Mouse (Mus musculus) right cerebral cortex, adult 2 months (tissue): ENCODE data around the gene Setd7.
"Not testable (repeated sequence)": the region's sequence is repeated elsewhere in the genome, so short reads cannot be mapped to it uniquely, and the experiment has no call there.

Experiments
- DNase-seq, 2 experiments: peaks; one replicate each; pipeline ENCODE4 v3.0.0; 2021 to 2022; ENCODE audit warnings: low spot score in 2 of 2

Gene Setd7

DNA sequence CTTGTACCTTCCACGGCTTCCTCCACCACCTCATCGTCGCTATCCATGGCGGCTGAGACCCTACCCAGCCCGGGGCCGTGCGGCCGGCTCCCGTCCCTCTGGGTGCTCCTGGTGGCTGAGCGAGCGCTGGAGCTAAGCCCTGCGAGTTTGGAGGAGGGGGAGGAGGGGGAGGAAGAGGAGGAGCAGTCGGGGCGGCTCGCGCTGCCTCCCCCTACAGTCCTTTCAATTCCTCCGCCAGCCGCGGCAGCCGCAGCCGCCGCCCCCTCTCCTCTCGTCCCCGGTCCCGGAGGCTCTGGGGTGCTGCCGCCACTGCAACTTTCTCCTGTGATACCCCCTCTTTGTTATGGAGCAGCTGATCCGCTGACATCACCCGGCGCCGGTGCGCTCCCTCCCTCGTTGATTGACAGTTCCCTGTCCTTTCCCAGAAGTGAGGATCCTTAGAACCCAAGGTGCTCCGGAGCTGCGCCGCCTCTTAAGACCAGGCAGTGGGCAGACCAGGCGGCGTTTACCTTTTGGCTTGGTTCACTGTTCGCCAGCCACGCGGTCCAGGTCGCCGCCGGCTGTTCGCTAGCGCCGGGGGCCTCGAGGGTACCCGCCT lies at the start of gene Setd7:
Gene Setd7, minus strand, starts transcription at position 369 of the 598 bp plus-strand sequence.
- peak; percentile 71 to 79 for DNase-seq

DNA sequence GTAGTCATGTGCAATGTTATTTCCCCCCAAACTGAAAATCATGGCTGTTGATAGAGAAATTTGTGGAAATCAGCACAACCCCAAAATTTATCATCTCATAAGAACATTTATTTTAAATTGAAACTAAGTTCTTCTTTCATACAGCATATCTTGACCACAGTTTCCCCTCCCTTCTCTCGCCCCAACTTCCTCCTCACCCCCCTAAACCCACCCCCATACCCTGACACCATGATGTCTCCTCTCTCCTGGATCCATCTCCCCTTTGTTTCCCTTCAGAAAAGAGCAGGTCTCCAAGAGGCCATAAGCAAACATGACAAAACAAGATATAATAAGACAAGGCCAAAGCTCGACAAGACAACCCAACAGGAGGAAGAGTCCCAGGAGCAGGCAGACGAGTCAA lies 43.8 kb upstream of the Setd7 start:
- DNase-seq: no peak

- peak; percentile 80 to 83 for DNase-seq
These were observed 43.1 kb upstream of the Setd7 start for GRCm38 (mm10) chr3:51603705-51604291.

DNA sequence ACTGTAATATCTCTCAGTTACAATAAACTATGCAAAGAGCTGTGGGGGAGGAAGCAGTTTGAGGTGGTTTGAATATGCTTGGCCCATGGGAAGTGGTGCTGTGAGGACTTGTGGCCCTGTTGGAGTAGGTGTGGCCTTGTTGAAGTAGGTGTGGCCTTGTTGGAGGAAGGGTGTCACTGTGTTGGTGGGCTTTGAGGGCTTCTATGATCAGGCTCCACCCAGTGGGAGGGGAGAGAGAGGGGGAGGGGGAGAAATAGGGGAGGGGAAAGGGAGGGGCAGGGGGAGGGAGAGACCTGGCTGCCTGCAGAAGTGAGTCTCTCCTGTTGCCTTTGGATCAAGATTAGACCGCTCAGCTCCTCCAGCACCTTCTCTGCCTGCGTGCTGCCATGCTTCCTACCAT lies 40.8 kb upstream of the Setd7 start:
- DNase-seq: no peak

DNA sequence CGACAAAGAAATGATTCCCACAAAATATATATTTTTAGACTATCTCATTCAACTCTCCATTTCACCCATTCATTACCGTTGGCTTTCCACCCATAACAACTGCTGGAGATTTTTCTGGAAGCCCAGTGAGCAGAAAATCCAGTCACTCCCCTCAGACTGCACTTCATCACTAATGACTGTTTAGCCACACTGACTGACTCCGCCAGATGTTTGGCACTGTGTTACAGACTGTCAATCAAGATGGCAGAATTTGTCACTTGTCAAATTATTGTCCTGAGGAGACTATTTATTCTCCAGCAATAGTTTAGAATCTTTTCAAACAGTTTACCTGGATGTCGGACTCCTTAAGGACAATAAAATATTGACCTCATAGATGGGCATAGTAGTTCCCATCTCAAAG lies 40.0 kb upstream of the Setd7 start:
- DNase-seq: no peak

DNA sequence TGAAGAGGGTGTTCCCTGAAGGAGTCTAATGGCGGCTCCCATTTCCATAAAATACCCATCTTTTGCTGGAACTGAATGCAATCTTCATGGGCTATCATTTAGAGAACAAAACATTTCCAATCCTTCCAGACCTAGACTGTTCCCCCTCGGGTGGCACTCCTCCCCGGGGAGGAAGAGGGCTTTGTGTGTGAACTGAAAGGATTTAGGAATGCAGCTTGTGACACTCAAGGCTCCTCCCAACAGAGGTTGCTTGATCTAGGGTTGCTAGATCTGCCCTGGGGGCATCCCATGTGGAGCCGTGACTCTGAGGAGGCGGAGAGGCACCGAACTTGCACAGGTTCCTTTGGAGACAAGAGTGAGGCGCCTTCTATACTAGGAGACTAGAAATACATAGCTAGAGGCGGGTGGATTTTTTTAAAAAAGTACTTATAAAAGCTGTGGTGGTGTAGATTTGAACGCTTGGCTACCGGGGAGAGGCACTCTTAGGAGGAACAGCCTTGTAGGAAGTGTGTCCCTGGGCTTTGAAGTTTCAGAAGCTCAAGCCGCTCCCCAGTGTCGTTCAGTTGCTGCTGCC lies 38.5 kb upstream of the Setd7 start:
- DNase-seq: no peak

- no peak for DNase-seq
These were observed 35.9 kb upstream of the Setd7 start for GRCm38 (mm10) chr3:51596538-51596937.

DNA sequence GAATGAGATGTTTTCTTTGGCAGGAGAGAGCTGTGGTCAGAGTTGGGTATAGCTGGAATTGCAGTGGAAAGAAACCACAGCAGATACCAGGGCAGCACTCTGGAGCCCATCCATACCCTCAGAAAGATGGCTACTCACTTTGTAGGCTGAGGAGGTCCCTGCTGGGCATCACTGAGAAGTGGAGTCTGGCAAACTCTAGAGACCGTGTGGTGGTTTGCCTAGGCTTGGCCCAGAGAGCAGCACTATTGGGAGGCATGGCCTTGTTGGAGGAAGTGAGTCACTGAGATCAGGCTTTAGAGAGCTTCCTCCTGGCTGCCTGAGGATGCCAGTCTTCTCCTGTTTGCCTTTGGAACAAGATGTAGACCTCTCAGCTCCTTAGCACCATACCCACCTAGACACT lies 32.8 kb upstream of the Setd7 start:
- DNase-seq: no peak

DNA sequence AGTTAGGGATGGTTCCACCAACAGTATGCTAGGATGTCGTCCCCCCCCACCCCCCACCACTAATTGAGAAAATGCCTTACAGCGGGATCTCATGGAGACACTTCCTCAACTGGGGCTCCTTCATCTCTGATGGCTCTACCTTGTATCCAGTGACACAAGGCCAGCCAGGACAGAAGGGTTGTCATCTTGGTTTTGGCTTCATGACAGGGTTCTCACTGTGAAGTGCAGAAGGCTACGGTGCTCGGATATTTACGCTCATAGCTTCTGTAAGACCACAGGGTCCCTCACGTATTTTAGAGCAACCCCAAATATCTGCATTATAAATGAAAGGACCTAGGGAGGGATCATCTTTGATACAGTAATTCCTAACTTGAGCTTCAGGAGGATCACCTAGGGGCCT lies 30.9 kb upstream of the Setd7 start:
- DNase-seq: no peak

- DNase-seq: no peak
These were observed 29.7 kb upstream of the Setd7 start for GRCm38 (mm10) chr3:51590207-51590892.

DNA sequence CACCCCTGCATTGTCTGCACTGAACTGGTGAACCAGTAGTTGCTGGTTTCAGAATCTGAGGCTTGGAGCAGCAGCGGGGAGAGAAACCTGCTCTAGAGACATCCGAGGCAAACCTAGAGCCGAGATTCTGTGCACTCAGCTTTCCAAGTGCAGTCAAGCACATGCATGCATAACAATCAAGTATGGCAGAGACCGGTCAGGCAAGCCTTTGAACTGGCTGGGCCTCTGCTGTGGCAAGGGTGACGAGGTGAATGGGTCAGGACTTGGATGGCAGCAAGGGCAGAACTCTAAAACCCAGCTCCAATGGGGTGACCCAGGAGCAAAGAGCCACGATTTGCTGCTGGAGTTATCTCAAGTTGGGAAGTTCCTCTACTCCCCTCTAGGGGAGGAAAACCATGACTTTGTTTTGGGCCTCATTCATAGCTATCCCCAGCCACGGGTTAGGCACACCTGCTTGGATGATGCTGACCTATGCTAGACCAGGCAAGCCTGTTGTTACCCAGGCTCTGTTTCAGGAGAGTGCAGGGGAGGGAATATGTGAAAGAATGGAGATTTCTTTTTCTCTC lies 27.1 kb upstream of the Setd7 start:
- no peak for DNase-seq

DNA sequence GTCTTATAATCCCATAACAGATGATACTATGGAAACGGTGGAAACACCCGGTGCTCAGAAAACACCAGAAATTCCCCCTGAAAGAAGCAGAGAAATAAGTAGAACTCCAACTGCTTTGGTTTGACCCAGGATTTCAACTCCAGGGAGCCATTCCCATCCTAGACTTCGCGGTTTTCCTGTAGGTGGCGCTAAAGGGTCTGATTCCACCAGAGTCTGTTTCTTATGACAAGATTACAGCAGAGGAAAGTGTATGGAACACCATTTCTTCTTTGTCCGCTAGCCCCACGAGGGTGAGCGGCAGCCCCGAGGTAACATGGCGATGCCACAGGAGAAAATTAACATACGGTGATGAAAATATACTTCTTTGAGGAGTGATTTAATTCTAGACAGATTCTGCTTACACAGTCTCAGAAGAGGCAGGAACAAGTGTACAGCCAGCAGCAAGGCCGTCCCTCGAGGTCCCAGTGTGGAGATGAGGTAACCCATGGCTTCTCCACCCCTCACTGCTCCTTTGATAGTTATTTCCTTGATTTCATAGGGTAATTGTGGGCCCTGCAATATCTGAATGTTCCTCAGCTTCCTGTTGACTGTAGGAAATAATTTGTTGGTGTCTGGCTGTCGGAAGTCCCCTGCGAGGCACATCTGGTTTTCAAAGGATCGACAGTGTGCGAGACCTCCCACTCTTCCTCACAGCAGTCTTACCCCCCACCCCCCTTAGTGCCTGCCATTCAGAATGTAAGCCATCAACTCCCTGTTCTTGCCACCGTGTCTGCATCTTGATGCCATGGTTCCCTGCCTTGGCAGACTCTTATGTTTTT lies 23.1 kb upstream of the Setd7 start:
- peak; percentile 91 to 94 for DNase-seq

DNA sequence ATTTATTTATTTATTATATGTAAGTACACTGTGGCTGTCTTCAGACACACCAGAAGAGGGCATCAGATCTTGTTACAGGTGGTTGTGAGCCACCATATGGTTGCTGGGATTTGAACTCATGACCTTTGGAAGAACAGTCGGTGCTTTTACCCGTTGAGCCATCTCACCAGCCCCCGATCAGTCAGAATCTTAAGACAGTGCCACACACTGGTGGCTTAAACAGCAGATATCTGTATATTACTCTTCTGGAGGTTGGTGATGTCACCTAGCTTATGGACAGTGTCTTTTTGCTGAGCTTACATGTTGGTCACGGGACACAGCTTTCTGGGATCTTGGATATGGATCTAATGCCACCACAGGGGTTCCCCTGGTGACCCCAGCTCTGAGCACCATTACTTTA lies 18.6 kb upstream of the Setd7 start:
- not testable (repeated sequence) for DNase-seq

DNA sequence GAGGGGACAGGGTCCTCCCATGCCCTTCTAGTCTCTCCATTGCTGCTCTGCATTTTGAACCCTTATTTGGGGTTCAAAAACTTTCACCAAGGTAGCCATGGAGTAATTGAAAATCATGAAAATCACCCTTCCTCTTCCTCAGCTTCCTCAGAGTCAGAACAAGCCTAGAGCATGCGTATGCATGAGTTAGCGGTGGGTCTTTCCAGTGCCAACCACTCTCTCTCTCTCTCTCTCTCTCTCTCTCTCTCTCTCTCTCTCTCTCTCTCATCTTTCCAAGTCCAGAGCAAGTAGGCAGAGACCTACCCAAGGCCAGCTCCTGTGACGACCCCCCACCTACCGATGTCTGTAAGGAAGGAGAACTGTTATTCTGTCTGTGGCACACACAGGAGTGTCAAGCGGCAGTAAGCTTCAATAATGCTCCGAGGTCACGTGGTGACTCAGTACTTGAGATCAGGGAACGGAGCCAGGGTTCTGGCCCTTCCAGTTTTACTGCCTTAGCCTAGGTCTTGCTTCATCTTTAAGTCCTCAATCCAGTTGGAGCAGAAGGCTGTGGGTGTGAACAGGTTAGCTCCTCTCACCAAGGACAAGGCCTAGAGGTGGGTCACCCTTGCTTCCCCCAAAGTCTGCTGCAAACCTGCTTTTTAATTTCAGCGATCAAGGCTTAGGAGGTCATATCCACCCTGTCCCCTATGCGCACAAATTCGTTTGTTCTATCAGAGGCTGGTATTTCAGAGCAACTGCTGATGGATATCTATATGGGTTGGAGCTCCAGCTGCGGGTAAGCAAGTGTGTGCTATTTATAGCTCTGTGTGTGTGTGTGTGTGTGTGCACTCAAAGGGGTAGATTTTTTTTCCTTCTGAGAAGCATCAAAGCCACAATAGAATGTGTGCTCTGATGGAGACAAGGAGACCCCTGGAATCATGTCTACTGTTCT lies 17.4 kb upstream of the Setd7 start:
- no peak for DNase-seq

- DNase-seq: no peak
These were observed 16.7 kb upstream of the Setd7 start for GRCm38 (mm10) chr3:51577359-51577758.

- DNase-seq: no peak
These were observed 13.2 kb upstream of the Setd7 start for GRCm38 (mm10) chr3:51573915-51574314.

DNA sequence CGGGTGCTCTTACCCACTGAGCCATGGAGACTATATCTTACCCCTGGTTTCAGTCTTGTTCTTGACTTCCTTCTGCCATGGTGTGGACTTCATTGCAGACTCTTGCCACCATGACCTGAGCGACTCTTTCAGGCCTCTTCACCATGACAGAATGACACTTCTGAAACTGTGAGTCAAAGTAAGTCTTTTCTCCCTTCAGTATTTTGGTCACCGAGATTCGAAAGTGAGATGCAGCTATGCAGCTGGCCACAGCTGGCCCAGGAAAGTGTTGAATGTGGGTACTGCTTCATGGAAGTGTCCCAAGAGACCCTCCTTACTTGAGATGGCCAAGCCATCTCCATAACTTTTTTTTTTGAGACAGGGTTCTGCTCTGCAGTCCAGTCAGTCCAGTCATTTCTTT lies 9.5 kb upstream of the Setd7 start:
- DNase-seq: no peak

DNA sequence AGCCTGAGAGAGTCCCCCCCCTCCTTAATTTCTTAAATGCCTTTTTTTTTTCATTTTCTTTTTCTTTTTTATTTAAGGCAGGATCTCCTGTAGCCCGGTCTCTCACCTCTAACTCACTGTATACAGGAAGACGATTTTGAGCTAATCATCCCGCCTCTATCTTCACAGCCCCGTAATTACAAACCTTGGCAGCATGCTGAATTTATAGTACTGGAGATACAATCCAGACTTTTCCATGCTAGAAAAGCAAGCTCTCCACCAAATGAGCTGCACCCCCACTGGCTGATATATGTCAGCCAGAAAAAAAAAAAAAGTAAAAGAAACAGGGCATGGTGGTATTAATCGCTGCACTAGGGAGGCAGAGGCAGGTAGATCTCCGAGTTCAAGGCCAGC lies 1.3 kb upstream of the Setd7 start:
- no peak for DNase-seq

- peak; percentile 64 to 71 for DNase-seq
These were observed 672 bp upstream of the Setd7 start for GRCm38 (mm10) chr3:51561109-51561992.
